Mouse (Mus musculus) spleen, adult 2 months (tissue): ENCODE results near the gene Kif1b. TPM values are rescaled to one million over a fixed set of nuclear protein-coding genes. Genes with fewer than 3 reads are reported as not detected.

Experiments used
- DNase-seq, 2 experiments: peaks; one replicate each; pipeline versions ENCODE4 v3.0.0 to v3.0.0-alpha.2; 2012 to 2021; ENCODE audit warnings: low spot score in 2 of 2, low read depth in 1 of 2
- H3K27ac ChIP-seq: fragments of 200-500 bp; 2 replicates; pipeline ENCODE4 v1.5.1; 2012; ENCODE audit warnings: low read length, inconsistent platforms; ENCODE audit not compliant: insufficient read depth
- H3K27me3 ChIP-seq: fragments of 200-500 bp; 2 replicates; pipeline ENCODE4 v1.6.1; 2012; ENCODE audit warnings: mild to moderate bottlenecking, moderate library complexity, low read length, inconsistent platforms; ENCODE audit not compliant: control insufficient read depth, insufficient read depth
- H3K36me3 ChIP-seq: fragments of 200-500 bp; 2 replicates; pipeline ENCODE4 v1.6.1; 2012; ENCODE audit warnings: mild to moderate bottlenecking, low read length, inconsistent platforms; ENCODE audit not compliant: control insufficient read depth, insufficient read depth
- H3K4me1 ChIP-seq: fragments of 200-500 bp; 2 replicates; pipeline ENCODE4 v1.6.1; 2011; ENCODE audit warnings: inconsistent platforms; ENCODE audit not compliant: control insufficient read depth, insufficient read depth, insufficient read length
- H3K4me3 ChIP-seq: fragments of 200-500 bp; 2 replicates; pipeline ENCODE4 v1.5.1; 2011; ENCODE audit warnings: mild to moderate bottlenecking, inconsistent platforms; ENCODE audit not compliant: insufficient read depth, insufficient read length; ENCODE audit errors: extremely low read depth
- CTCF ChIP-seq: fragments of 200-500 bp; IDR thresholded peaks from 2 replicates; pipeline ENCODE4 v1.5.1; 2011; ENCODE audit warnings: mild to moderate bottlenecking, inconsistent platforms; ENCODE audit not compliant: insufficient read depth, insufficient read length, insufficient replicate concordance; ENCODE audit errors: extremely low read depth
- POLR2A ChIP-seq: fragments of 200-500 bp; IDR thresholded peaks from 2 replicates; pipeline ENCODE4 v1.6.1; 2011; ENCODE audit warnings: low read depth, low read length, inconsistent platforms
- WGBS: fragments of 180-500 bp; shearing (Covaris S2); methylation state at CpG from one replicate; pipeline ENCODE4 v1.1.7; 2018; 5-methylcytosine and 5-hydroxymethylcytosine counted together
- polyA plus RNA-seq: library from polyadenylated mRNA; depleted of rRNA; stranded (reverse); fragments of >200 nt; gene quantifications from 2 replicates; pipeline ENCODE4 v1.2.3, GENCODE M21; 2012

Gene Kif1b
- polyA plus RNA-seq, 1 experiment, result 12.6 TPM

- 84% methylated on average over 9 of the region's 9 CpGs for WGBS
- Histone ChIP-seq H3K27me3 (no peaks in the 10 kb centered on the region), H3K27ac (no peak overlapping the region), H3K4me3 (no peak overlapping the region), H3K36me3 (no peaks in the 10 kb centered on the region), H3K4me1 (peaks cover 4% of the 10 kb centered on the region; the same call in 1 of the 2 replicates)
- TF ChIP-seq POLR2A (no peak), CTCF (no peak)
- no peak for DNase-seq
Measured at GRCm38 (mm10) chr4:149319088-149319487, 11.6 kb upstream of the Kif1b start.

- Histone ChIP-seq H3K4me3 (no peak overlapping the region), H3K27ac (no peak overlapping the region), H3K4me1 (peaks cover 3% of the 10 kb centered on the region; the same call in 1 of the 2 replicates), H3K36me3 (no peaks in the 10 kb centered on the region), H3K27me3 (no peaks in the 10 kb centered on the region)
- TF ChIP-seq CTCF (no peak), POLR2A (no peak)
- 70% methylated on average over 5 of the region's 5 CpGs for WGBS
- DNase-seq, result no peak
Measured at GRCm38 (mm10) chr4:149317387-149317786, 9.9 kb upstream of the Kif1b start.

- WGBS, result 94% methylated on average over 11 of the region's 11 CpGs
- H3K27me3 ChIP-seq, result no peaks in the 10 kb centered on the region
- H3K27ac ChIP-seq, result no peak overlapping the region
- H3K4me1 ChIP-seq, result no peaks in the 10 kb centered on the region
- no peak overlapping the region for H3K4me3 ChIP-seq
- TF ChIP-seq POLR2A (no peak), CTCF (no peak)
- no peaks in the 10 kb centered on the region for H3K36me3 ChIP-seq
- no peak for DNase-seq
Measured at GRCm38 (mm10) chr4:149314275-149314837, 6.9 kb upstream of the Kif1b start.

GRCm38 (mm10) chr4:149313558-149314253 is 6.2 kb upstream of the Kif1b start:
- Histone ChIP-seq H3K27ac (no peak overlapping the region), H3K4me3 (no peak overlapping the region), H3K4me1 (no peaks in the 10 kb centered on the region), H3K36me3 (no peaks in the 10 kb centered on the region), H3K27me3 (no peaks in the 10 kb centered on the region)
- DNase-seq, result no peak
- WGBS, result 92% methylated on average over 12 of the region's 12 CpGs
- TF ChIP-seq CTCF (no peak), POLR2A (no peak)

GRCm38 (mm10) chr4:149311996-149312395 is 4.5 kb upstream of the Kif1b start:
- H3K27me3 ChIP-seq, result no peaks in the 10 kb centered on the region; the same call in 1 of the 2 replicates
- no peaks in the 10 kb centered on the region; the same call in 1 of the 2 replicates for H3K4me1 ChIP-seq
- H3K4me3 ChIP-seq, result no peak overlapping the region
- TF ChIP-seq POLR2A (no peak), CTCF (no peak)
- no peak overlapping the region for H3K27ac ChIP-seq
- H3K36me3 ChIP-seq, result no peaks in the 10 kb centered on the region
- WGBS, result 90% methylated on average over 5 of the region's 5 CpGs
- no peak for DNase-seq

GRCm38 (mm10) chr4:149308491-149308820 is 963 bp upstream of the Kif1b start:
- 22% methylated on average over 3 of the region's 3 CpGs for WGBS
- no peaks in the 10 kb centered on the region; the same call in 1 of the 2 replicates for H3K4me1 ChIP-seq
- TF ChIP-seq POLR2A (no peak), CTCF (no peak)
- H3K36me3 ChIP-seq, result no peaks in the 10 kb centered on the region
- H3K27ac ChIP-seq, result no peak overlapping the region
- peak overlapping the region; percentile 63 for H3K4me3 ChIP-seq
- H3K27me3 ChIP-seq, result no peaks in the 10 kb centered on the region; the same call in none of the 2 replicates
- DNase-seq, result peak in 1 of 2 experiments; percentile 5
